Mouse (Mus musculus): ENCODE measurements around the gene 1700012A03Rik. TPM values are rescaled to one million over a fixed set of nuclear protein-coding genes. Genes with fewer than 3 reads are reported as not detected.
A peak's percentile ranks its signal among the peaks of the same experiment; 100 is the strongest.

Gene 1700012A03Rik
- not detected for total RNA-seq (2021)
- long read RNA-seq, experiment 1 = 0 reads
- long read RNA-seq, experiment 2 = 0 reads

DNA sequence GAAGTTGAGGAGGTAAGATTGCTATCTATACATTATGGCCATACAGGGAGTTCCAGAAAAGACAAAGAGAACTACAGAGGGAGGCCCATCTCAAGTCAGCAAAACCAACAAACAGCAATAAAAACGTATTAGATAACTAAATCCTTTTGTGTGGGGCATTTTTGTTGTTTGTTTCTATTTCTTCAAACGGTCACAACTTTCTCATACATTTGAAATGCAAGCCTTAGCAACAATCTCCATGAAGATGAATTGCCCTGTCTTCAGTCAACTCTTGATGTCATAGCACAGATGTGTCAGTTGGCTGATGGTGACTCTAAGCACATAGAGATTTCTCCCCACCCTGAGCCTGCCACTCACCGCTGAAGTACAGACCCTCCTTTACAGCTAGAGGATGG, at the start of gene 1700012A03Rik:
TSS of gene 1700012A03Rik (plus strand) at position 296 of the 395 bp plus-strand sequence.
- no peak for DNase-seq (ENCODE audit: extremely low spot score in 1 of 2, low spot score in 2 of 2)
- Histone ChIP-seq H3K27ac (no peak within 1 kb of the TSS), H3K4me3 (no peak within 1 kb of the TSS)
- intact Hi-C loops (cut with DNase I) = no loop called here
- TF ChIP-seq CTCF (IDR thresholded peaks at IDR 0.05) = no peak

DNA sequence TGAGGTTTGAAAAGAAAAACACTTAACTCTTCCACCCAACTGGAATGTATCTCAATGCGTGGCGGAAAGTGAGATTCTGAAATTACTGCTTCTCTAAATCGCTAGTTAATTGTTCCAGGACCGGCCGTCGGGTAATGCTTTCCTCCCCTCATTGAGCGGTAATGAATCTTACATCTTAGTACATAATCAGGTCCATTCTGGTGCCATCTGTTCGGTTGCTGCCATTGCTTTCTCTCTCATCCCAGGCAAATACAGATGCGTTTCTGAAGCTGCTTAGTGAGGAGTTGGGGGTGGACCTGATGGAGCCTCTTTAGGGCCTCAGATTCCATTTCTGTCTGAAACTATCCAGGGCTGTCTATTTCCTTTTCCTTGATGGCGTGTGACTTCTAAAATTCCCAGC, 45.8 kb upstream of the 1700012A03Rik start:
- DNase-seq (ENCODE audit: extremely low spot score in 1 of 2, low spot score in 2 of 2) = no peak
- Histone ChIP-seq H3K4me3 (no peak overlapping the region), H3K27ac (no peak overlapping the region)
- TF ChIP-seq CTCF (IDR thresholded peaks at IDR 0.05) = no peak
- intact Hi-C loops (cut with DNase I) = no loop called here

DNA sequence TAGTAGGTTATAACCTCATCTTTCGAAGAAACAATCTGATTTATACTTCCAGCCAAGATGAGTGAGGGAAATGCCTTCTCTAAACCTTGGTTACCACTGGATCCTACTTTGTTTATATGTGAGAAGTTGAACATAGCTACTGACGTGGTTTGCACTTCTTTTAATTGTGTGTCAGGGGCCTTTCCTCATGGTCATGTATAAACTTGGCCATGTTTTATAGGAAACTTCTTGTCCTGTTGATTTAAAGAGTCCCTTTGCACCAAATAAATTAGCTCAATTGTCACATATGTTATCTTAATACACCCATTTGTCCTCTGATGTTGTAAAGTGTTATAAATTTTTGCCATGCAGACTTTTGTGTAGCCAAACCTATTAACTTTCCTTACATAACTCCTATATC, 44.1 kb upstream of the 1700012A03Rik start:
- DNase-seq (ENCODE audit: extremely low spot score in 1 of 2, low spot score in 2 of 2) = no peak
- intact Hi-C loops (cut with DNase I) = no loop called here
- TF ChIP-seq CTCF (IDR thresholded peaks at IDR 0.05) = no peak
- no peak overlapping the region for H3K27ac ChIP-seq
- H3K4me3 ChIP-seq = no peak overlapping the region

- intact Hi-C loops (cut with DNase I) = no loop called here
- TF ChIP-seq CTCF (IDR thresholded peaks at IDR 0.05) = no peak
Observed at GRCm38 (mm10) chr6:32006382-32006781, 43.7 kb upstream of the 1700012A03Rik start.

GRCm38 (mm10) chr6:32007336-32007735, 42.7 kb upstream of the 1700012A03Rik start:
- intact Hi-C loops (cut with DNase I) = no loop called here
- no peak for TF ChIP-seq CTCF (IDR thresholded peaks at IDR 0.05)
- H3K27ac ChIP-seq = no peak overlapping the region
- peak in 1 of 2 experiments; percentile 20 for DNase-seq (ENCODE audit: extremely low spot score in 1 of 2, low spot score in 2 of 2)
- no peak overlapping the region for H3K4me3 ChIP-seq

More at GRCm38 (mm10) chr6:32006382-32006781, 43.7 kb upstream of the 1700012A03Rik start:
- no peak for DNase-seq (ENCODE audit: extremely low spot score in 1 of 2, low spot score in 2 of 2)
- no peak overlapping the region for H3K4me3 ChIP-seq
- no peak overlapping the region for H3K27ac ChIP-seq

- Histone ChIP-seq H3K27ac (no peak overlapping the region), H3K4me3 (no peak overlapping the region)
- intact Hi-C loops (cut with DNase I) = loop anchor here (10.0 kb wide), 1 partner anchor 298 kb away; no protein-coding TSS in a partner anchor
- TF ChIP-seq CTCF (IDR thresholded peaks at IDR 0.05) = no peak
- DNase-seq (ENCODE audit: extremely low spot score in 1 of 2, low spot score in 2 of 2) = no peak
Observed at GRCm38 (mm10) chr6:32016841-32017240, 33.2 kb upstream of the 1700012A03Rik start.

GRCm38 (mm10) chr6:32017406-32018104, 32.5 kb upstream of the 1700012A03Rik start:
- no peak overlapping the region for H3K4me3 ChIP-seq
- DNase-seq (ENCODE audit: extremely low spot score in 1 of 2, low spot score in 2 of 2) = peak in 1 of 2 experiments; percentile 9
- peak; percentile 39 for TF ChIP-seq CTCF (IDR thresholded peaks at IDR 0.05)
- intact Hi-C loops (cut with DNase I) = loop anchor here (10.0 kb wide), 1 partner anchor 297 kb away; no protein-coding TSS in a partner anchor
- no peak overlapping the region for H3K27ac ChIP-seq

DNA sequence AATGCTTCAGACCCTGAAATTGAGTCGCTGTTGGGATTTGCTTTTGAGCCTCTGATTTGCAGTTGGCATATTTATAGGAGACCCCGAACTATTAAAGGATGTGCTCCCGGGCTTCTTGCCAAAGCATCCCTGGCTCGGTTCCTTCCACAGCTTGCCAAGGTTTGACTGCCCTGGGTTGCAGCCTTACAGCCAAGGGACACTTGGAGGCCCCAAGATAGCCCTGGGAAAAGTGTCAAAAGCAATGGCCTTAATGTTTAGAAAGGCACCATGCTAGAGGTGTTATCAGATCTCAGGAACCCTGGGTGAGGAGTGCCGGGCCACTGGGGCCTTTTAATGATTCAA, 32.0 kb upstream of the 1700012A03Rik start:
- intact Hi-C loops (cut with DNase I) = loop anchor here (10.0 kb wide), 1 partner anchor 297 kb away; no protein-coding TSS in a partner anchor
- Histone ChIP-seq H3K4me3 (no peak overlapping the region), H3K27ac (no peak overlapping the region)
- peak in 1 of 2 experiments; percentile 15 for DNase-seq (ENCODE audit: extremely low spot score in 1 of 2, low spot score in 2 of 2)
- TF ChIP-seq CTCF (IDR thresholded peaks at IDR 0.05) = no peak

- peak in 1 of 2 experiments; percentile 9 for DNase-seq (ENCODE audit: extremely low spot score in 1 of 2, low spot score in 2 of 2)
- Histone ChIP-seq H3K4me3 (no peak overlapping the region), H3K27ac (no peak overlapping the region)
- intact Hi-C loops (cut with DNase I) = no loop called here
- TF ChIP-seq CTCF (IDR thresholded peaks at IDR 0.05) = no peak
Observed at GRCm38 (mm10) chr6:32021853-32022536, 28.1 kb upstream of the 1700012A03Rik start.

DNA sequence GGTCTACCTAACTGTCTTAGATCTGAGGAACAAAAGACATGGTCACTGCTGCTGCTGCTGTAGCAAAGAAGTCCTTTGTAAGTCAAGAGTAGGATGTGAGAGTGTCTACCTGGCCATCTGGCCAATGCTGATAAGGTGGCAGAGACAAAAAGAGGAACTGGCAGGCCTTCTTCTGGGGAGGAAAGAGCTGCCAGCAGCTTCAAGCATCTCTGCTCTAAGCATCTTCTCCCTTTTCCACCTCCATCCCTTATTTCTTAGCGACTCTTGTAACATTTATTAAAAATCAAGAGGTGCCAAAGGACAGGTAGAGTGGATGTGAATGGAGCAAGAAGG, 27.5 kb upstream of the 1700012A03Rik start:
- TF ChIP-seq CTCF (IDR thresholded peaks at IDR 0.05) = no peak
- no peak for DNase-seq (ENCODE audit: extremely low spot score in 1 of 2, low spot score in 2 of 2)
- Histone ChIP-seq H3K4me3 (no peak overlapping the region), H3K27ac (no peak overlapping the region)
- intact Hi-C loops (cut with DNase I) = no loop called here

DNA sequence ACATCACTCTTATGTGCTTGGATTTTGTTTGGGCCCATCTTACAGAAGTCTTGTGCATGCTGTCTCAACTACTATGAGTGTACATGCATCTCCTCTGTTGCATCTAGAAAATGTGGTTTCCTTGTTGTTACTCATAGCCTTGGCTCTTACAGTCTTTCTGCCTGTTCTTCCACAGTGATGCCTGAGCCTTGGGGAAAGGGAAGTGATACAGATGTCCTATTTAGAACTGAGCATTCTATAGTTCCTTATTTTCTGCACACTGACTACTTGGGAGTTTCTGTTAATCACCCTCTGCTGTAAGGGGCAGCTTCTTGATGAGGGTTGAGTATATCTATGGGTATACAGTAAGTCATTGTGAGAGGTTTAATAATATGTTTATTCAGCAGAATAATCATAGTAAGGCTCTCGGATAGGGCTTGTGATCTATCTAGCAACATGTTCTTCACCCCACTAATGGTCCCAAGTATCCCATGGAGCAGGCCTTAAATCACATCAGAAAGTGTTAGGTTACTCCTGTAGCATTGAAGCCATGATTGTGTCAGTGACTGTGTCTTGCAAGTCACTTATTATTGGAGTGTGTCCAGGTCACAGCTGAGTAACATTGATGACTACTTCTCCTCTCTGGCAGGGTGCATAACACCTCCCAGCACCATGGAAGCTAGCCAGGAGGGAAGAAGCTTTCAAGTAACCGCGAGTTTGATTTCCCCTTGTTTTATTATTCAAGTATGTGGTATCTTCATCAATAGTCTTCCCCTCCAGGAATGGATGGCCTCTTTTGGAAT, 21.6 kb upstream of the 1700012A03Rik start:
- no peak for DNase-seq (ENCODE audit: extremely low spot score in 1 of 2, low spot score in 2 of 2)
- intact Hi-C loops (cut with DNase I) = no loop called here
- no peak for TF ChIP-seq CTCF (IDR thresholded peaks at IDR 0.05)
- Histone ChIP-seq H3K4me3 (no peak overlapping the region), H3K27ac (no peak overlapping the region)

DNA sequence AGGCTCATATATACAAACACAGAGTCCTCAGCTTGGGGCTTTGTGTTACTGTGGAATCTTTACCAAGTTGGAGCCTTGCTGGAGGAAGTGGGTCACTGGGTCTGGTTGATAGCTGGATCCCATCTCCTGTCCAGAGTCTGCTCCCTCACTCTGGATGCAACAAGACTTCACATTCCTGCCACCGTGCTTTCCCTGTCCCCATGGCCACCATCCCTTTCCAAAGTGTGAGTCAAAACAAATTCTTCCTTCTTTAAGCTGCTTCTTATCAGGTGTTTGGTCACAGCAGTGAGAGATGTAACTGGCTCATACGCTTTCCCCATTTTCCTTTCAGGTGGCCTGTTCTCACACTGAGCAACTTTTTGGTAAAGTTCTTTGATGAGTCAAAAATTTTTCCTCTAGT, 15.8 kb upstream of the 1700012A03Rik start:
- no peak for DNase-seq (ENCODE audit: extremely low spot score in 1 of 2, low spot score in 2 of 2)

More for the DNA sequence above, 15.8 kb upstream of the 1700012A03Rik start:
- no peak for TF ChIP-seq CTCF (IDR thresholded peaks at IDR 0.05)
- Histone ChIP-seq H3K4me3 (no peak overlapping the region), H3K27ac (no peak overlapping the region)
- intact Hi-C loops (cut with DNase I) = no loop called here
